Mouse (Mus musculus) ES-E14 (cell line): ENCODE measurements around the gene Atrx. TPM values are rescaled to one million over a fixed set of nuclear protein-coding genes. Genes with fewer than 3 reads are reported as not detected.

Source experiments
- DNase-seq: peaks from one replicate; pipeline ENCODE4 v3.0.0-alpha.2; 2013; ENCODE audit warnings: low read depth, low spot score
- H3K27ac ChIP-seq: 2 replicates; pipeline ENCODE4 v1.5.1; 2012; ENCODE audit warnings: low read depth, mild to moderate bottlenecking, low read length, moderate library complexity, mixed read lengths; ENCODE audit not compliant: poor library complexity, insufficient read depth, severe bottlenecking
- H3K36me3 ChIP-seq: 2 replicates; pipeline ENCODE4 v1.6.1; 2012; ENCODE audit warnings: mild to moderate bottlenecking, low read length, moderate library complexity, mixed read lengths; ENCODE audit not compliant: control insufficient read depth, poor library complexity, insufficient read depth, severe bottlenecking
- H3K4me1 ChIP-seq, 2 experiments: fragments of 150-350 bp in 1 of 2; sonication (generic) in 1 of 2; 2 replicates each; pipeline ENCODE4 v1.6.1; 2012; ENCODE audit warnings: low read length in 2 of 2, mild to moderate bottlenecking in 1 of 2, mixed read lengths in 1 of 2; ENCODE audit not compliant: control insufficient read depth in 2 of 2, insufficient read depth in 2 of 2, poor library complexity in 1 of 2
- H3K4me3 ChIP-seq, 2 experiments: fragments of 150-350 bp in 1 of 2; sonication (generic) in 1 of 2; 2 replicates each; pipeline ENCODE4 v1.5.1; 2012; ENCODE audit warnings: low read length in 2 of 2, low read depth in 1 of 2, mild to moderate bottlenecking in 1 of 2, mixed read lengths in 1 of 2; ENCODE audit not compliant: insufficient read depth in 1 of 2, poor library complexity in 1 of 2, severe bottlenecking in 1 of 2
- H3K9ac ChIP-seq: 2 replicates; pipeline ENCODE4 v1.6.1; 2012; ENCODE audit warnings: low read depth, mild to moderate bottlenecking, low read length, mixed read lengths; ENCODE audit not compliant: poor library complexity, insufficient read depth, severe bottlenecking
- H3K9me3 ChIP-seq: fragments of 150-350 bp; sonication (generic); 2 replicates; pipeline ENCODE4 v1.6.1; 2012; ENCODE audit warnings: low read depth, mild to moderate bottlenecking, low read length; ENCODE audit not compliant: control insufficient read depth, insufficient read depth
- CHD2 ChIP-seq: IDR thresholded peaks from 2 replicates; pipeline ENCODE4 v1.6.1; 2014; ENCODE audit warnings: mild to moderate bottlenecking, low read depth, low read length, inconsistent platforms
- HCFC1 ChIP-seq: IDR thresholded peaks from 2 replicates; pipeline ENCODE4 v1.6.1; 2012; ENCODE audit warnings: low read length, inconsistent platforms, borderline replicate concordance; ENCODE audit not compliant: insufficient read depth
- MAFK ChIP-seq: IDR thresholded peaks from 2 replicates; pipeline ENCODE4 v1.6.1; 2014; ENCODE audit warnings: mild to moderate bottlenecking, low read depth, low read length, inconsistent platforms; ENCODE audit not compliant: insufficient read depth
- ZC3H11A ChIP-seq: IDR thresholded peaks from 2 replicates; pipeline ENCODE4 v1.6.1; 2012; ENCODE audit warnings: low read depth, mild to moderate bottlenecking, inconsistent platforms, low read length, borderline replicate concordance
- ZNF384 ChIP-seq: IDR thresholded peaks from 2 replicates; pipeline ENCODE4 v1.6.1; 2012; ENCODE audit warnings: low read depth, low read length, inconsistent platforms
- in situ Hi-C, 2 experiments: fragments of 600-800 bp; cut with MboI; formaldehyde crosslinking; loops; one replicate each; pipeline ENCODE4 v1.15.1; 2025; ENCODE audit warnings: low sequenced_read_pairs in 2 of 2, inconsistent platforms in 1 of 2; ENCODE audit not compliant: unreplicated experiment in 2 of 2
- total RNA-seq: library from RNA; depleted of rRNA; stranded (reverse); fragments of 300-350 nt; gene quantifications from 2 replicates; pipeline ENCODE4 v1.2.3, GENCODE M21; 2012

The Atrx gene
- total RNA-seq, 1 experiment, result 189 TPM

DNA sequence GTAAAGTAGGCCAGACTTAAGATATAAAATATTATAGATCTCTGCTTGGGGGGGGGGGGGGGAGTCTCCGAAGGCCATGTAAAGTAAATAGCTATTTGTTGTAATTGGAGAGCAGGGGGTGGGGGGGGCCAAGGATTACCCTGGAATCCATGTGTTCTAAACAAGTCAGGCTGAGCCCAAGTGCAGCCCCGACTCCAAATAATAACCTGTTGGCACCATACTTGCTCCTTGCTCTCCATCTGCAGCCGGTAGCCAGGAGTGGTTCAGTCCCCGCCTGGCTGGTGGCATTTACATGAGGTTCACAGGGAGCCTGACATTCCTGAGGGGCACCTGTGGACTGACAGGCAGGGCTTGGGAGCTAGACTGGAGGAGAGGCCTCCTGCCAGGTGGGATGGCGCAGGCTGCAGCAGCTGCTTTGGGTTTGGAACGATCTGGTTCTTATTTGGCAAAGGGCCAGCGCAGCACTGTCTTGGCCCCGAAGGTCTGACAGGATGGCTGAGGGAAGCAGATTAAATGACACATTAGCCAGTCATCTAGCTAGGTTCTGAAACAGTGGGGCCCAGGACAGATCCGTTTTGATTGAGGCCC is 161.9 kb downstream of the Atrx start:
- DNase-seq, result no peak
- no peak overlapping the region for H3K4me3 ChIP-seq
- H3K27ac ChIP-seq, result no peak overlapping the region
- no peak overlapping the region for H3K9ac ChIP-seq
- H3K4me1 ChIP-seq, result no peaks in the 10 kb centered on the region
- no peaks in the 10 kb centered on the region for H3K36me3 ChIP-seq
- in situ Hi-C loops, result no loop called here
- TF ChIP-seq CHD2 (no peak), ZNF384 (no peak), ZC3H11A (no peak), MAFK (no peak), HCFC1 (no peak)
- H3K9me3 ChIP-seq, result no peaks in the 10 kb centered on the region

DNA sequence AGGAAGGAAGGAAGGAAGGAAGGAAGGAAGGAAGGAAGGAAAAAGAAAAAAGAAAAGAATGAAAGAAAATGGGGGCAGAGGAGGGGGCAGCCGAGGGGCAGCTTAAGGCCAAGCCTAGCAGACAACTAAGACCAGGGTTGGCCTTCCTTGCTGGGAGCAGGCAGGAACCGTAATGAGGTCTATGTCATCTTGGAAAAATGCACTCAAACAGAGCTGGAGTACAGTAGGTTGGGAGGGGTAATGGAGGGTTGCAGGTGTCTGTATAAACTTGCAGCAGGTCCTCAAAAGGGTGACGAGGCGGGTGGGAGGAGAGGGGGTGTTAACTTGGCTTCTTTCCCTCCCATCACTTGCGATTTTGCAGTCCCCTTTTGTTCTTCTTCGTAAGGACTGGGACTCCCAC is 163.2 kb downstream of the Atrx start:
- Histone ChIP-seq H3K27ac (no peak overlapping the region), H3K4me3 (no peak overlapping the region), H3K9me3 (no peaks in the 10 kb centered on the region), H3K9ac (no peak overlapping the region), H3K4me1 (no peaks in the 10 kb centered on the region), H3K36me3 (no peaks in the 10 kb centered on the region)
- no peak for DNase-seq
- in situ Hi-C loops, result no loop called here
- TF ChIP-seq ZNF384 (no peak), MAFK (no peak), CHD2 (no peak), HCFC1 (no peak), ZC3H11A (no peak)

DNA sequence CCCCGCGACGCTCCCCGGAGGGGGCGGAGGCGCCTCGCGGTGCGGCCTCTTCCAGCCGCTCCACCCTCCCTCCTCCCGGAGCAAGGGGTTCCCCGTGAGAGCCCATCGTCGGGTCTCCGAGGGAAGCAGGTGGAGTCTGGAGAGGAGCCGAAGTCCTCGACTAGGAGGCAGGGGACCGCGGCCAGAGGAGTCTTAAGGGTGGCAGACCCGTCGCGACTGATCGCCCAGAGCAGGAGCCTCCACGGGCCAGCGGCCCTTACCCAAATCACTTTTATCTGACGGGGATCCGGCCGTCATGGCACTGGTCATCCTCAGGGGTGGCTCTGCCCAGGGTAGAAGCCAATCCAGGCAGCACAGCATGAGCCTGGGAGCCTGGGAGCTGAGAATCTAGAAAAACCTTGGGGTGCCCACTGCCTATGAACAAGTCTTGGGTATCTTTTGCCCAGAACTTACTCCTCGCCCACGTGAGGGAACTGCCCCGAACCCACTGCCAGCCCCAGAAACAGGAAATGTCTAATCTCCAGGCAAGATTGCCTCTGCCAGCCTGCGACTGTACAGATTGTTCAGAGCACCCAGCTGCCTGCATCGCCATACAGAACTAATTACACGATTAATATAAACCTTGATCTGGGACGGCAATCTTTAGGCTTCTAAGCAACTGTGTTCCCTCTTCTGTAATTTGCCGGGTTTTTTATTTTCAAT is 164.0 kb downstream of the Atrx start:
- no peak for DNase-seq
- Histone ChIP-seq H3K4me1 (no peaks in the 10 kb centered on the region), H3K9me3 (no peaks in the 10 kb centered on the region), H3K9ac (peak overlapping the region; percentile 56; the same call in 1 of the 2 replicates), H3K36me3 (no peaks in the 10 kb centered on the region), H3K4me3 (peak overlapping the region; percentile 48 to 66; a peak in 3 of 4 replicates), H3K27ac (no peak overlapping the region)
- in situ Hi-C loops, result no loop called here
- TF ChIP-seq ZC3H11A (no peak), ZNF384 (no peak), HCFC1 (no peak)

DNA sequence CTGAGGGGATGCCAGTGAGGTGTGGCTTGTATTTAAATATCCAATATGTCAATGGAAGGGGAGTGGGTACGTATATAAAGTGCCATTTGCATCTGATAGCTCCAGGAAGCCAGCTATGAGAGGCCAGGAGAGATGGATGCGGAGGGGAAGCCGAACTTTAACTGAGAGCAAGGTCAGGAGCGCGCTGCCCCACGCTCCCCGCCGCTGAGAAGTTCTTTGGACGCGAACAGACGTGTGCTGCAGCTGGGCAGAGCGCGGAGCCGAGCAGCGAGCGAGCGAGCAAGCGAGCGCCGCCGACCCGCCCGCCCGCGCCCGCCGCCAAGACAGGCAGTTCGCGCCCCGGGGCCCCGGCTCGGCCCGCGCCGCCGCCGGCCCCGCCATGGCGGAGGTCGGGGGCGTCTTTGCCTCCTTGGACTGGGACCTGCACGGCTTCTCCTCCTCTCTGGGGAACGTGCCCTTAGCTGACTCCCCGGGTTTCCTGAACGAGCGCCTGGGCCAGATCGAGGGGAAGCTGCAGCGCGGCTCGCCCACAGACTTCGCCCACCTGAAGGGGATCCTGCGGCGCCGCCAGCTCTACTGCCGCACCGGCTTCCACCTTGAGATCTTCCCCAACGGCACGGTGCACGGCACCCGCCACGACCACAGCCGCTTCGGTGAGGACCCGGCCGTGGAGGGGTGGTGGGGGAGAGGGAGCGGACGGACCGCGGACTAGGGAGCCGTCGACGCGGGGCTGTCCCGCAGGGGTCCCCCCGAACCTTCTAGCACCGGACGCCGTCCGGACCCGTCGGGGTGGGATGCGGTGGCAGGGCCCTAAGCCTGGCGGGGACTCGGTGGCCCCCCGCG is 164.8 kb downstream of the Atrx start, which contains the start of gene Fgf16:
Gene Fgf16, plus strand, starts transcription at position 118 of the 843 bp plus-strand sequence.
- Histone ChIP-seq H3K9me3 (no peaks in the 10 kb centered on the region), H3K36me3 (no peaks in the 10 kb centered on the region), H3K4me3 (peak within 1 kb of the TSS; percentile 58 to 66), H3K9ac (peak within 1 kb of the TSS; percentile 56), H3K4me1 (no peaks in the 10 kb centered on the region), H3K27ac (no peak within 1 kb of the TSS)
- in situ Hi-C loops, result no loop called here
- no peak for DNase-seq
- TF ChIP-seq ZNF384 (no peak), ZC3H11A (no peak), CHD2 (no peak), HCFC1 (no peak), MAFK (no peak)
